Mouse (Mus musculus) activated CD4-positive, CD25-positive, alpha-beta regulatory T cell, adult 4 months (primary cell): ENCODE results near the gene Il17rd. TPM values are rescaled to one million over a fixed set of nuclear protein-coding genes. Genes with fewer than 3 reads are reported as not detected.

Experiments
- ATAC-seq: one replicate; pipeline ENCODE4 v1.8.0; 2017
- polyA plus RNA-seq, 2 experiments: library from polyadenylated mRNA; unstranded; fragments of 100-300 nt; shearing (Covaris generic); gene quantifications; one replicate each; pipeline ENCODE4 v1.2.1; 2017

Gene Il17rd
- under 1 TPM; 0.32 to 0.33 TPM for polyA plus RNA-seq

DNA sequence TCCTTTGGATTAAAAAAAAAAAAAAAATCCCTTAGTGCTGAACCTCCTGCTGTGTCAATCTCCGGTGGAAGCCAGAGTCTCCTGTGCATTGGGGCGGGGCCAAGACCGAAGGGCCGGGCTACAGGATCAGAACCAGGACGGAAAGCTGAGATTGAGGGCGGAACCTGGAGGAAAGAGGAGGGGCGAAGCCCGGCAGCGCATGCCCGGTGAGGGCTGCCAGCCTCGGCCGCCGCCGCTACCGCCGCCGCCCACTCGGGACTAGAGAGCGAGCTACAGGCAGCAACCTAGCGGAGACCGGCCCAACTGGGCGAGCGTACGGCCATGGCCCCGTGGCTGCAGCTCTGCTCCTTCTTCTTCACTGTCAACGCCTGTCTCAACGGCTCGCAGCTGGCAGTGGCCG, at the start of gene Il17rd:
Gene Il17rd (plus strand): TSS at position 159 of the 400 bp plus-strand sequence.
- ATAC-seq: peak; percentile 90

DNA sequence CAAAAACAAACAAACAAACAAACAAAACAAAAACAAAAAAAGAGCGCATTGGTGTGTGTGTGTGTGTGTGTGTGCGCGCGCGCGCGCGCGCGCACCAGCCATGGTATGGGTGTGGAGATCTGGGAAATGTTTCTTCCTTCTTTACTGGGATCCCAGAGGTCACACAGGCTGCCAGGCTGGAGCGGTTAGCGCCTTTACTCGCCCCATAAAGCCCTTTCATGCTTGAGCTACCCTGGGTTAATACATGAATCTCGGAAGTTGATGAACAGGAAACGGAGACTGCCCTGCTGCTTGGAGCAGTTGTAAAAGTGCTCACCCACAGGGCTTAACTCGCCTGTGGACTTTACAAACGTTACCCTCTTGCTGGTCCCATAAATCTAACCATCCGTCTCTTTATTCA, 47.1 kb upstream of the Il17rd start:
- no peak for ATAC-seq

GRCm38 (mm10) chr14:26993427-26993826, 45.3 kb upstream of the Il17rd start:
- no peak for ATAC-seq

GRCm38 (mm10) chr14:26994211-26994741, 44.5 kb upstream of the Il17rd start, which contains the start of gene Hesx1:
Gene Hesx1, plus strand, starts transcription at chr14:26994416.
- ATAC-seq: peak; percentile 86

DNA sequence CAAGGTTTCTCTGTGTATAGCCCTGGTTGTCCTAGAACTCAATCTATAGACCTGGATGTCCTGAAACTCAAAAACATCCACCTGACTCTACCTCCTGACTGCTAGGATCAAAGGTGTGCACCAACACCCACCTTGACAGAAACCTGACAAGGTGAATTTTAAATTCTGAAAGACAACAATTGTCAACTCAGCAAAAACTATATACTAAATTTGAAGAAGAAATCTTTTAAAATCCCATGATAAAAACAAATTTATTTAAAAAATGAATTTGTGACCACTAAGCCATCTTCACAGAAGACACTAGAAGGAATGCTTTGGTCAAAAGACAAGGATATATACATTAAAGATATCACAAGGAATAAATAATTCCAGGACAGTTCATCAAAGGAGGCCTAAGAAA, 42.5 kb upstream of the Il17rd start:
- no peak for ATAC-seq

DNA sequence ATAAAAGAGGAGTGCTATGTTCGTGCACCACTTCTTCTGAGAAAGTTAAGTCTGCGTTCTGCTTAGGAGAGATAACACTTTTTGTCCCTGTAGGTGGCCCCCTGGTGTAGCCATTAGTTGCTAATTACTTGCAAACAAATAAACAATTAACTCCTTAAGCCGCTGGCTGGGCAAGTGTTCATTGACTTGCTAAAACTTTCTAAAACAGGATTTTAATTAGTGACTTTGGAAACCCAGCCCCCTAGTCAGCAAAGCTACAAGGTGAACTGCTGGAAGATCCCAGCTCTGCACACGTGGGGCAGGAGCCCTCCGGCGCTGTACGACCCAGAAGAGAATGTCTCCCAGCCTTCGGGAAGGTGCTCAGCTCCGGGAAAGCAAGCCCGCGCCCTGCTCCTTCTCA, 38.4 kb upstream of the Il17rd start:
- ATAC-seq: no peak

GRCm38 (mm10) chr14:27004906-27005305, 33.8 kb upstream of the Il17rd start:
- no peak for ATAC-seq

DNA sequence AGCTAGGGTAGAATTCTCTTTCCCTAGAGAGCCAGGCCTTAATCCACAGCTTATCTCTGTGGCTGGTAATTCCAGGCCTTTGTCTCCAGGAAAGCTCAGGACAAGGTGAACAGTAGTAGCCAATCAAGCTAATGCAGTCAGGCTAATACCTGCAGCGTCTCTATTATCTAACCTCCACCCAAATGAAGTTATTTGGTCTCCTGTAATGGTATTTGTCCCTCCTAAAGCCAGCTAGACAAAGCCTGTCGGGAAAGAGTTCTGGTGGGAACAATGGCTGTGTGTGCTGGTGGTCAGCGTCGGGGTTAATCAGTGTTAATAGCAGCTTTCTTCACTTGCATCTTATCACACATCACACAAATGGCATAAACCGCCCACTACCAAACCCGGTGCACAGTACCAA, 32.8 kb upstream of the Il17rd start:
- ATAC-seq: no peak

DNA sequence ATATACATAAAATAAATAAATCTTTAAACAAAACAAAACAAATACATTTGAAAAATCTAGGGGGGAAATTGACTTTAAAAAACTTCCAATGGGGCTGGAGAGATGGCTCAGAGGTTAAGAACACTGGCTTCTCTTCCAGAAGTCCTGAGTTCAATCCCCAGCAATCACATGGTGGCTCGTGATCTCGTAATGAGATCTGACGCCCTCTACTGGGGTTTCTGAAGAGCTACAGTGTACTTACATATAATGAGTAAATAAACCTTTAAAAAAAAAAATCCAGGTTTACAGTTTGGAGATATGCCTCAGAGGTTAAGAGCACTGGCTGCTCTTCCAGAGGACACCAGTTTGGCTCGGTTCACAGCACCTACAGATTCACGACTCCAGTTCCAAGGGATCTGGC, 27.2 kb upstream of the Il17rd start:
- no peak for ATAC-seq

DNA sequence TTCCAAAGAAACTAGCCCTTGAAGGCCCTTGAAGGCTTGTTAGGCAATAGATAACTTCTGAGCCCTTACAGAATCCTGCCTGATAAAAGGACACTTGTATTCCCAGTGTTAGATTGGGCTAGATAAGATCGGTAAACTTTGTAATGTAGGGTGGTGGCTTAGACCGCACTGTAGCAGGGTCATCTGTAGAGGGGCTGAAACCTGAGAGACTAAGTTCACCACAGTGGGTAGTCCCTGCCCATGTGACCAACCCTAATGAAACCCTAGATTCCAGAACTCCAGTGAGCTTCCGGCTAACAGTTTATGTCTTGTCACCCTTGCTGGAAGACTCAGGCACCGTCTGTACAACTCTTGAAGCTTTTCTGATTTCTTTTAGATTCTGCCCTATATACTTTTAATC, 25.1 kb upstream of the Il17rd start:
- no peak for ATAC-seq

GRCm38 (mm10) chr14:27017936-27018335, 20.8 kb upstream of the Il17rd start:
- ATAC-seq: no peak

- no peak for ATAC-seq
Observed at GRCm38 (mm10) chr14:27019850-27020249, 18.9 kb upstream of the Il17rd start.

DNA sequence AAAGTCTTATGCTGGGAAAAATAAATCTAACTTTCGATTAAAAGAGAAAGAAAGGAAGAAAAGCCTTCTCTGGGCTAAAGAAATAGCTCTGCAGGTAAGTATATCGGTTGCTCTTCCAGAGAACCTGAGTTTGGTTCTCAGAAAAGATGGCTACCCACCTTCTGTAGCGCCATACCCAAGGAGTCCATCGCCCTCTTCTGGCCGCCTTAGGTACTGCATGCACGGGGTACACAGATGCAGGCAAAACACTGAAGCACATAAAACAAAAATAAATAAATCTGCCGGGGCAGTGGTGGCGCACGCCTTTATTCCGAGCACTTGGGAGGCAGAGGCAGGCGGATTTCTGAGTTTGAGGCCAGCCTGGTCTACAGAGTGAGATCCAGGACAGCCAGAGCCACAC, 15.9 kb upstream of the Il17rd start:
- peak; percentile 49 for ATAC-seq

DNA sequence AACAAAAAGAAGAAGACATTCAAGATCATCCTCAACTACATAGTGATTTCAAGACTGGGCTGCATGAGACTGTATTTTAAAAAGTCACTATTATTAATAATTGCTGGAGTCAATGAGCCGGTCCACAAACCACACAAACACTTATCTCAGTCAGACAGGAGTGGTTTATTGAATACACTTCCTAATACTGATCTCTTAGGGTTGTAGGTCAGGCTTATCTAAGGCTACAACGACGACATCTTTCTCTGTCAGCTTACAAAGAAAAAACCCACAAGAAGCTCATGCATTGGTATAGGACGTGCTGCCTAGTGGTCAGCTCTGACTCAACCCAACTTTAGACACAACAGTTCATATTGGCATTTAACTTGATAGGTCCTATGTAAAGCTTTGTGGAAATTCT, 14.1 kb upstream of the Il17rd start:
- no peak for ATAC-seq

- ATAC-seq: peak; percentile 65
Observed at GRCm38 (mm10) chr14:27029771-27030173, 9.0 kb upstream of the Il17rd start.

GRCm38 (mm10) chr14:27031142-27031541, 7.6 kb upstream of the Il17rd start:
- ATAC-seq: no peak

- ATAC-seq: no peak
Observed at GRCm38 (mm10) chr14:27037513-27037912, 1.2 kb upstream of the Il17rd start.

DNA sequence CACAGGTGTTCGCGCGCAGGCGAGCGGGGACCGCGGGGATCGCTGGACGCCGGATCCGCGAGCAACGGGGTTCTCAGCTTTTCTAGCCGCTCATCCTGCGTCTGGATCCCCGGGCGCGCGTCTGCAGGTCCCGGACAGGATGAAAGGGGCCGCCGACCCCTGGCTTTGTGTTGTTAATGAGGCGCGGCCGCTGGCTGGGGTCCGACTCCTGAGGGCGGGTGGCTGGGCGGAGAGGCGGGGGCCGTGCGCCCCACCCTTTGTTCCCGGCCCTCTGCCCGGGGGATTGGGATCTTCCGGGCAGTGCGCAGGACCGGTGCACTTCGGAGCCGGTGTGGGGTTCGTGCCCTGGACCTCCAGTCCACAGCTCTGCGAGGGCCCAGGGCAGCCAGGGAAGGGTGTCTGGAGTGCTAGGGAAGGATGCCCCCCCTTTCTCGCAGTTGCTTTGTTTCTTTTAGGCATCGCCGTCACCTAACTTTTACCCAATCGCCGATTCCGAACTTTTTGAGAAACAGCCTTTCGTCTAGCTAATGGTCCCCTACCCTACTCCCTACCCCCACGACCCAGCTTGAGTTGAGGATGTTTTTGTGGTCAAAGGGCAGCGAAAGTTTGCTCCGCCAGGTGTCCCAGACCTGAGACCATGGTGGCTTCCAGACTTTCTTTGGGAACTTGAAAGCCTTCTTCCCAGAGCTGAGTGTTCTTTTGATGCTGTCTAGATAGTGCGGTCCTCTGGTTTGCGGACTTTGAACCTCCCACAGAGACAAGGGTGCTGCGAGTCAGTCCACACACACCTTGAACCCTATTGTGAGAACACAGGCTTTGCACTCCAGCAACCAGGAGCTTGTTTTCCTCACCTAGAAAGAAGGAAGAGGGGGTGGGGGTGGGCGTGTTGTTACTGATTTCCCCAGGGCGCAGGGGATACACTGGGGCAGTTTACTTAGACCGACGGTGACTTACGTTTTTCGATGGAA, 824 bp downstream of the Il17rd start:
- peak; percentile 37 for ATAC-seq

- no peak for ATAC-seq
Observed at GRCm38 (mm10) chr14:27040451-27040850, 1.7 kb downstream of the Il17rd start.

DNA sequence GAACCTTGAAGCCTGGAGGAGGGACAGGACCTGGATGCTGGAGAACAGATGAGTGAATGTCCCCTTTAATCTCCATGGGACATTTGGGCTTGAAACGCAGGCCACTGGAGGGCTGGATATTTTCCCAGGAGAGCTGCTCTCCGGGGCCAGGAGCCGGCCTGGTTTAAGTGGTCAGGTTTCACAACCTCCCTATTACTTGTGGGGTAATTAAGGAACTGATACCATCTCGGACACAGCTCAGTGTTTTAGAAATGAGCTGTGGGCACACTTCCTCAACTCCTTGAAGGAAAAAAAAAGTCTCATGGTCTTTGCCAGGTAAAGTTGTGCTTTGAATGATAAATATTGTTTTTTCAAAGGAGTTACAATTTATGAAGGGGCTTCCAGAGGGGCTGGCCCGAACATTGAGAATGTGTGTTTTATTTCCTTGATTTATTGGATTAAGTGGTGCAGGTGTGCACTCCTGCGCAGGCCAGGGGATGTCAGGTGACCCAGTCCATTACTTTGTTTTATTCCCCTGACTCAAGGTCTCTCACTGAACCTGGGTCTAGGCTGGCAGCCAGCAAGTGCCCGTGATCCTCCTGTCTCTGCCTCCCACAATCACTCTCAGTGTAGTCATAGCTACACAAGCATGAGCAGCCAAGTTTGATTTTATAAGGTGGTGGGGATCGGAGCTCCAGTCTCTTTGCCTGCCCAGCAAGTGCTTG, 3.7 kb downstream of the Il17rd start:
- ATAC-seq: no peak

- no peak for ATAC-seq
Observed at GRCm38 (mm10) chr14:27043416-27043815, 4.7 kb downstream of the Il17rd start.

GRCm38 (mm10) chr14:27044221-27044966, 5.7 kb downstream of the Il17rd start:
- ATAC-seq: no peak

- peak; percentile 94 for ATAC-seq
Observed at GRCm38 (mm10) chr14:27044967-27045361, 6.2 kb downstream of the Il17rd start.
